Mouse (Mus musculus) thymus, adult 2 months (tissue): ENCODE measurements around the gene Thsd7b.

Experiments
- CTCF ChIP-seq: fragments of 200-500 bp; IDR thresholded peaks from 2 replicates; pipeline ENCODE4 v1.5.1; 2012; ENCODE audit warnings: mild to moderate bottlenecking, control low read depth, low read length, moderate library complexity, borderline replicate concordance; ENCODE audit not compliant: control insufficient read depth, poor library complexity, insufficient read depth; ENCODE audit errors: extremely low read depth
- POLR2A ChIP-seq: fragments of 200-500 bp; IDR thresholded peaks from 2 replicates; pipeline ENCODE4 v1.6.1; 2012; ENCODE audit warnings: mild to moderate bottlenecking, low read length, control low read depth, moderate library complexity; ENCODE audit not compliant: control insufficient read depth, poor library complexity, insufficient read depth; ENCODE audit errors: extremely low read depth

GRCm38 (mm10) chr1:129324798-129325197 is 51.7 kb downstream of the Thsd7b start:
- TF ChIP-seq POLR2A (no peak), CTCF (no peak)
